Mouse (Mus musculus) kidney, embryonic 15.5 days (tissue): ENCODE measurements around the gene Atp6v0e2. TPM values are rescaled to one million over a fixed set of nuclear protein-coding genes. Genes with fewer than 3 reads are reported as not detected.
"Not testable (repeated sequence)": the region's sequence is repeated elsewhere in the genome, so short reads cannot be mapped to it uniquely, and the experiment has no call there.

ENCODE experiments used
- ATAC-seq: fragments of 200-750 bp; cut with Nextera tagmentation; replicated peaks from 2 replicates; pipeline ENCODE4 v1.8.0; 2017; ENCODE audit warnings: moderate TSS enrichment; ENCODE audit not compliant: low FRiP score
- H3K27ac ChIP-seq: fragments of 300-500 bp; sonication (generic); 2 replicates; pipeline ENCODE4 v1.5.1; 2015; ENCODE audit warnings: mild to moderate bottlenecking, inconsistent platforms
- H3K27me3 ChIP-seq: fragments of 300-500 bp; sonication (generic); 2 replicates; pipeline ENCODE4 v1.6.1; 2015; ENCODE audit warnings: inconsistent platforms
- H3K36me3 ChIP-seq: fragments of 300-500 bp; sonication (generic); 2 replicates; pipeline ENCODE4 v1.6.1; 2015; ENCODE audit warnings: inconsistent platforms
- H3K4me1 ChIP-seq: fragments of 300-500 bp; sonication (generic); 2 replicates; pipeline ENCODE4 v1.6.1; 2015; ENCODE audit warnings: inconsistent platforms
- H3K4me2 ChIP-seq: fragments of 300-500 bp; sonication (generic); 2 replicates; pipeline ENCODE4 v1.6.1; 2015; ENCODE audit warnings: moderate library complexity, mild to moderate bottlenecking, inconsistent platforms
- H3K4me3 ChIP-seq: fragments of 300-500 bp; sonication (generic); replicated peaks from 2 replicates; pipeline ENCODE4 v1.5.1; 2015; ENCODE audit warnings: mild to moderate bottlenecking, inconsistent platforms
- H3K9ac ChIP-seq: fragments of 300-500 bp; sonication (generic); 2 replicates; pipeline ENCODE4 v1.6.1; 2015; ENCODE audit warnings: mild to moderate bottlenecking, inconsistent platforms
- H3K9me3 ChIP-seq: fragments of 300-500 bp; sonication (generic); replicated peaks from 2 replicates; pipeline ENCODE4 v1.6.1; 2016; ENCODE audit warnings: inconsistent platforms
- WGBS: fragments of 180-500 bp; shearing (Covaris S2); methylation state at CpG from one replicate; pipeline ENCODE4 v1.1.7; 2015; ENCODE audit warnings: mixed read lengths; 5-methylcytosine and 5-hydroxymethylcytosine counted together
- polyA plus RNA-seq: library from polyadenylated mRNA; unstranded; fragments of >200 nt; fragmentation: Nextera tagmentation; extraction: Ambion mirVana; gene quantifications from 2 replicates; pipeline ENCODE4 v1.2.1, GENCODE M21; 2015

The Atp6v0e2 gene
- polyA plus RNA-seq, 1 experiment from 2014 or later = 29.6 TPM

DNA sequence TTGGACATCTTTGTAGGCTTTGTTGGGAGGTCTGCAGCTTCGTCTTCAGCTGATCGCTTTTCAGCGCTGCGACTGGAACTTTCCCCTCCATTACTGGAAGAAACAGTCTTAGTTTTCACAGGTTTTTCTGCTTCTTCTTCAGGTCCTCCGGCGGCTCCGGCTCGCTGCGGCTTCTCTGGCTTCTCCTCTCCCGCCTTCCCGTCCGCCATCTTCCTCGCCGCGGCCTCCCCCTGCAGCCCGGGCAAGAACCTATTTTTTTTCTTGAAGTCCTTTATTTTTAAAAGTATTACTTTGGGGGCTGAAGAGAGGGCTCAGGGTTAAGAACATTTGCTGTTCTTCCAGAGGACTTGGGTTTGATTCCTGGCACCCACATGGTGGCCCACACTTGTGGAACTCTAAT is 12.5 kb upstream of the Atp6v0e2 start:
- not testable (repeated sequence) for H3K27me3 ChIP-seq, H3K4me2 ChIP-seq, H3K4me3 ChIP-seq, H3K4me1 ChIP-seq, H3K9me3 ChIP-seq, H3K9ac ChIP-seq, H3K27ac ChIP-seq, ATAC-seq
- H3K36me3 ChIP-seq = peaks cover 36% of the 10 kb centered on the region
- 97% methylated on average over 16 of the region's 16 CpGs for WGBS

DNA sequence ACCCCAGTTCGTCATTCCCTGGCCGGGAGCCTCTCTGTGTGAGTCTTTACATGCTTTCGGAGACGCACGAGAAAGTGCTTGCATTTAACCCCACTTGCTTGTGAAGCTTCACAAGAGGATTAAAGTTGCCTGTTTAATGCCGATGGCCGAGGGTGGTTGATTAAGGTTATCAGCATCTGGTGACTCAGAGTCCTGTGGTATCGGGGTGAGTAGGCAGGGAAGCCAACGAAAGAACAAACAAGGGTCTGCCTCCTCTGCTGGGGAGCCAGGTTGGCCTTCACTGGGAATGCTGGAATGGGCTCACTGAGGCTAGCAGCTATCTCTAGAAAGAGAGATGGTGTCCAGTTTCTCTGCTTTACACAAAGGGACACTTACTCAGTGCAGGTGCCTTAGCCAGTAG is 9.5 kb upstream of the Atp6v0e2 start:
- H3K27ac ChIP-seq = no peak overlapping the region
- H3K9me3 ChIP-seq = no peaks in the 10 kb centered on the region
- ATAC-seq = no peak
- H3K4me1 ChIP-seq = peaks cover 10% of the 10 kb centered on the region
- 88% methylated on average over 9 of the region's 9 CpGs for WGBS
- no peak overlapping the region for H3K4me2 ChIP-seq
- H3K27me3 ChIP-seq = no peaks in the 10 kb centered on the region
- peaks cover 41% of the 10 kb centered on the region for H3K36me3 ChIP-seq
- no peak overlapping the region for H3K4me3 ChIP-seq
- no peak overlapping the region for H3K9ac ChIP-seq

DNA sequence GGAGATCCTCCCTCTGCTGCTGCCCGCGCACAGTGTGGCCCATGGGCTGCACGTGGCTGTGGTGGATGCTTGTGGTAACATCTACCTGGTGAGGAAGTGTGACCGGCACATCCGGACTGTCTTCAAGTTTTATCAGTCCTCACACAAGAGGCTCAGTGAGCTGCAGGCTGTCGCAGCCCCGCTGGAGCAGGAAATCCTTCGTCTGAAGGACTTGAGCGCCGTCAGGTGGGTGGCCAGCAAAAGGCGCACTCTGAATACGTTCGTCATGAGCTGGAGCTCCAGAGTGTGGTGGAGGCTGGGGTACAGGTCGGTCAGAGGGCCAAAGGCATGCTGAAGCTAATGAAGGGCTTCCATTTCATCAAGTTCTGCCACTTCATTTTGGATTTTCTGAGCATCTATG is 8.2 kb upstream of the Atp6v0e2 start:
- no peak overlapping the region for H3K4me3 ChIP-seq
- H3K27ac ChIP-seq = no peak overlapping the region
- H3K9ac ChIP-seq = no peak overlapping the region
- no peak for ATAC-seq
- no peak overlapping the region for H3K4me2 ChIP-seq
- H3K4me1 ChIP-seq = peaks cover 10% of the 10 kb centered on the region
- H3K9me3 ChIP-seq = no peaks in the 10 kb centered on the region
- 83% methylated on average over 14 of the region's 14 CpGs for WGBS
- H3K27me3 ChIP-seq = no peaks in the 10 kb centered on the region
- H3K36me3 ChIP-seq = peaks cover 44% of the 10 kb centered on the region

DNA sequence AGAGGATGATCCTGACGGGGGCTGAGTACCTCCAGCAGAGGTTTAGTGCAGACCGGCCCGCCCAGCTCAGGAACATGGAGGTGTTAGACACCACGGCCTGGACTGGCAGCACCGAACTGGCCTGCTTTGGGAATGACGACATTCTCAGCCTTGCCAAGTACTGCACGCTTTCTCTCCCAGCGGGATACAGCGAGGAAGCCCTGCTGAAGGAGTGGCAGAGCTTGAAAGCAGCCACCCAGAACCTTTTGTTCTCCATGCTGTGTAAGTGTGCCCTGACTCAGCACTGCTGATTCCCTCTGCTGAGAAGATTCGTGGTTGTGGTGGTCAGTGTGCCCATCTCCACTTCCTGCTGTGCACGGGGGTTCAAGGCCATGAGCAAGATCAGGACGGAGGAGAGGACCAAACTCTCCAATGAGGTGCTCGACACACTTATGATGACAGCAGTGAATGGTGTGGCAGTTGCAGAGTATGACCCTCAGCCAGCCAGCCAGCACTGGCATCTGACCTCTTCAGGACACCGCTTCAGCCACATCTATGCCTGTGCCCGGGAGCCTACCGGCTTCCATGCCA is 7.5 kb upstream of the Atp6v0e2 start:
- WGBS = 86% methylated on average over 16 of the region's 16 CpGs
- ATAC-seq = no peak
- no peak overlapping the region for H3K4me3 ChIP-seq

DNA sequence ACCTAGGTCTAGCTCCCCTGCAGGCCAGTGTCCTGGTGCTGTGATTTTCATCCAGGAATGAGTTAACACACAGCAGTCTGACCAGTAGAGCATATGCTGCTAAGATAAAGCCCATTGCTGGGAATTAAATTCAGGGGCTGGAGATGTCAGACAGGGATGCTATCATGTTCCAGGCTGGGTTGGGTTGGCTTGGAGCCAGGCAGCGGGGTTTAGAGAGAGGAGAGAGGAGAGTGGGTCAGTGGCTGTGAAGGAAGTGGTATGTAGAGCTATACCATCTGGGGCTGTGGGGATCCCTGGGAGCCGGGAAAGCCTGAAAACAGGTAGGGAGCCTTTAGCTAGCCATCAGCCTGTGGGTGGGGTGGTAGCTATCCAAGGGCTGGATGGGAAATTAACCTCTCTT is 6.6 kb upstream of the Atp6v0e2 start:
- no peaks in the 10 kb centered on the region for H3K9me3 ChIP-seq
- ATAC-seq = no peak
- WGBS = 46% methylated on average over 2 of the region's 2 CpGs

More for the DNA sequence above, 7.5 kb upstream of the Atp6v0e2 start:
- no peak overlapping the region for H3K27ac ChIP-seq
- H3K27me3 ChIP-seq = no peaks in the 10 kb centered on the region
- H3K9me3 ChIP-seq = no peaks in the 10 kb centered on the region
- H3K4me1 ChIP-seq = peaks cover 10% of the 10 kb centered on the region
- no peak overlapping the region for H3K4me2 ChIP-seq
- H3K36me3 ChIP-seq = peaks cover 44% of the 10 kb centered on the region
- no peak overlapping the region for H3K9ac ChIP-seq

DNA sequence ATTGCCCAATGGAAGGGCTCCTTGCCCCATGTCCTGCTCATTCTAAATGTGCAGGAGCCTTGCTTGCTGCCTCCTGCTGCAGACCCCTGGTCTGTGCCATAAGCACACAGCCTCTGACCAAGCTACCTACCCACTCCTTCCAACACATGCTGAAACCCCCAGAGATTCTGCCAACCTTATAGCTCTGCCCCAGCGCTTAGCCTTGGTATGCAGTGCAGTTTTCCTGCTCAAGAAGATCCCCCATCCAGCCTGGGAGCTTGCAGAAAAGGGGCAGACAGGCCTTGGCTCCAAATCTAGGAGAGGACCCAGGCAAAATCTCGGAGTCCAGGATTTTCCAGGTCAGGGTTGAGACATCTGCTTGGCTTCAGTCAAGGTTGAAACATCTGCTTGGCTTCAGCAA is 3.9 kb upstream of the Atp6v0e2 start:
- H3K4me1 ChIP-seq = peaks cover 27% of the 10 kb centered on the region
- WGBS = 83% methylated on average over 2 of the region's 2 CpGs
- H3K9ac ChIP-seq = no peak overlapping the region
- H3K4me3 ChIP-seq = no peak overlapping the region
- no peaks in the 10 kb centered on the region for H3K27me3 ChIP-seq
- H3K4me2 ChIP-seq = no peak overlapping the region
- no peaks in the 10 kb centered on the region for H3K9me3 ChIP-seq
- H3K27ac ChIP-seq = no peak overlapping the region
- peaks cover 22% of the 10 kb centered on the region for H3K36me3 ChIP-seq
- no peak for ATAC-seq

More for the DNA sequence above, 6.6 kb upstream of the Atp6v0e2 start:
- Histone ChIP-seq H3K4me1 (peaks cover 10% of the 10 kb centered on the region), H3K9ac (no peak overlapping the region), H3K4me3 (no peak overlapping the region), H3K36me3 (peaks cover 40% of the 10 kb centered on the region), H3K27me3 (no peaks in the 10 kb centered on the region), H3K4me2 (no peak overlapping the region), H3K27ac (no peak overlapping the region)

DNA sequence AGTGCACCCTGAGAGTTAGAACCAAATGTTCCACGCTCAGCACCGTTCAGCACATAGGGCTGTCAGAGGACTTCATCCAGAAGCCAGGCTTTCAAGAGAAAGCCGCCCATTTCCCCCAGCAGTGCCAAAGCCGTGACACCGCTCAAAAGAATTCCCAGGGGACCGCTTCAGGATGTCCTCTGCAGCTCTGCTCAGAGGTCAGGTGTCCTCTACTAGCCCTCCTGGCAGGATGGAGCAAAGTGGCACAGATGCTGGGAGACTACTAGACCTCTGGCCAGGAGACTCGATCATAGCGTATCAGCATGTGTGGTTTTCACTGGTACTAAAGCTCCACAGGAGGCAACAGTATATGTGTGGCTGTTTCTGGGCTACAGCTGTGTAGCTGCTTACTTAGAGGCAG is 2.5 kb upstream of the Atp6v0e2 start:
- Histone ChIP-seq H3K4me1 (peaks cover 28% of the 10 kb centered on the region), H3K4me2 (no peak overlapping the region), H3K4me3 (no peak overlapping the region), H3K9ac (no peak overlapping the region), H3K27me3 (no peaks in the 10 kb centered on the region), H3K36me3 (peaks cover 14% of the 10 kb centered on the region), H3K9me3 (no peaks in the 10 kb centered on the region), H3K27ac (no peak overlapping the region)
- no peak for ATAC-seq
- 81% methylated on average over 8 of the region's 8 CpGs for whole genome bisulfite sequencing

DNA sequence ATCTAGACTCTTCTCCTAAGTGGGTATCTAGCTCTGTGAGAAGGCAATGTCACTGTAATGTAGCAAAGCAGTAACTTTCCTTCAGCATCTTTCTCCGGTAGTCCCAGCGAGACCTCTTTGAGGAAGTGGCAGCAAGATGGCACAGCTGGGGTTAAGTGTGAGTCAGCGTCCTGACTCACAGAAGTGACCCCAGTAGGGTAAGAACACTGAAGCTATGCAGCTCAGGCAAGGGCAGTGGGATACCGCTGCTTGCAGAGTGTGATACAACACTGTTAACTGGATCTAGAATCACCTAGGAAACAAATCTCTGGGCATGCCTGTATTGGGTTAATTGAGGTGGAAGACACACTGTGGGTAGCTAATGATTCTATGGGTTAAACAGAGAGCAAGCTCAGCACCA is 1.3 kb upstream of the Atp6v0e2 start:
- Histone ChIP-seq H3K36me3 (peaks cover 14% of the 10 kb centered on the region), H3K4me1 (peaks cover 20% of the 10 kb centered on the region), H3K4me2 (no peak overlapping the region), H3K27me3 (no peaks in the 10 kb centered on the region), H3K27ac (no peak overlapping the region), H3K9me3 (no peaks in the 10 kb centered on the region), H3K9ac (no peak overlapping the region), H3K4me3 (no peak overlapping the region)
- 75% methylated on average over 4 of the region's 4 CpGs for WGBS
- ATAC-seq = no peak

DNA sequence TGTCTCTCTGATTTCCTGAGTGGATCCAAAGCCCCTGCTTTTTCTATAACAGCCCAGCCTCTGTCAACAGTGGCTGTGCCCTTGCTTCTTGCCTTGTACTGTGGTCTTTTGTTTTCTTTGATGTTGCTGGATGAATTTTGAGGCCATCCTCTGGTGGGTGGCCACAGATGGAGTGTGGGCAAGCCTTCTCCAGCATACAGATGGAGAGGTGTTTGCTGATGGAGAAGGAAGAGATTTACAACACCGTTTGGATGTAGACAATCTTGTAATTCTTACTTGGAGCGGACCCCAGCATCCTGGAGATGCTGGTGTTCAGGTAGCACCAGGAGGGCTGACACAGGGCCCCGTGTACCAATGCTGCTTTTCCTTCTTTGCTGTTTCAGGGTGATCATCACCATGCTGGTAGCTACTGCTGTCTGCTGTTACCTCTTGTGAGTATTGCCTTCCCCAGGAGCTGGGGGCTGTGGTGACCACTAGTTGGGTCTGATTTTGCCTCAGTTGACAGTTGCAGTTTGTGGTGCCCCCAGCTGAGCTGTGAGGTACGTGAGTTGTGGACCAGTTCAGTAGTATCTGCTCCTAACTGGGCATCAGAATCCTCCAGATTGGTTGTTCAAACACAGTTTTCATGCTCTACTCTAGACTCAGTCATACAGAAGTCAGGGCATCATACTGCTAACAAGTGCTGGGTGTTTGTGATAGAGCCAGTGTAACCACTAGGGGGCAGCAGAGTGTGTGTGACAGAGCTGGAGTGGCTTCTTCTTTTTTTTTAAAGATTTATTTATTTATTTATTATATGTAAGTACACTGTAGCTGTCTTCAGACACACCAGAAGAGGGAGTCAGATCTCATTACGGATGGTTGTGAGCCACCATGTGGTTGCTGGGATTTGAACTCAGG is 1.7 kb downstream of the Atp6v0e2 start:
- no peak for ATAC-seq
- H3K36me3 ChIP-seq = no peaks in the 10 kb centered on the region
- no peak overlapping the region for H3K27ac ChIP-seq
- no peaks in the 10 kb centered on the region for H3K9me3 ChIP-seq
- no peaks in the 10 kb centered on the region for H3K27me3 ChIP-seq
- no peak overlapping the region for H3K4me3 ChIP-seq
- H3K9ac ChIP-seq = no peak overlapping the region
- WGBS = 76% methylated on average over 5 of the region's 5 CpGs
- H3K4me1 ChIP-seq = peaks cover 35% of the 10 kb centered on the region
- H3K4me2 ChIP-seq = no peak overlapping the region

DNA sequence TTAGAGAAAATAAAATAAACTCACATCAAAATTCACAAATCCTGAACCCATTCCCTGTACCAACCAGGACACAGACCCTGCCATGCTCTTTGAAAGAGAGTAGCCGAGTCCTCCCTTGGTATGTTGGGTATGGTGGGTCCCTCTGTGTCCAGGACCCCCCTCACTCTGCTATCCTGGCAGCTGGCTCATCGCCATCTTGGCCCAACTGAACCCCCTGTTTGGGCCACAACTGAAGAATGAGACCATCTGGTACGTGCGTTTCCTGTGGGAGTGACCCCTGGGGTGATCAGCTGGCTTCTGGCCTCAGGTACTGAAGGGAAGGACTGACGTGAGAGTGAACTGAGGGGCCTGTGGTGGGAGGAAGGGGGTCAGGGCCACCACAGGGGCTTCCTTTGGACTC is 2.4 kb downstream of the Atp6v0e2 start:
- Histone ChIP-seq H3K9ac (no peak overlapping the region), H3K9me3 (no peaks in the 10 kb centered on the region), H3K36me3 (no peaks in the 10 kb centered on the region), H3K27me3 (no peaks in the 10 kb centered on the region), H3K27ac (no peak overlapping the region), H3K4me1 (peaks cover 35% of the 10 kb centered on the region), H3K4me3 (no peak overlapping the region), H3K4me2 (no peak overlapping the region)
- ATAC-seq = no peak
- WGBS = 58% methylated on average over 5 of the region's 5 CpGs

DNA sequence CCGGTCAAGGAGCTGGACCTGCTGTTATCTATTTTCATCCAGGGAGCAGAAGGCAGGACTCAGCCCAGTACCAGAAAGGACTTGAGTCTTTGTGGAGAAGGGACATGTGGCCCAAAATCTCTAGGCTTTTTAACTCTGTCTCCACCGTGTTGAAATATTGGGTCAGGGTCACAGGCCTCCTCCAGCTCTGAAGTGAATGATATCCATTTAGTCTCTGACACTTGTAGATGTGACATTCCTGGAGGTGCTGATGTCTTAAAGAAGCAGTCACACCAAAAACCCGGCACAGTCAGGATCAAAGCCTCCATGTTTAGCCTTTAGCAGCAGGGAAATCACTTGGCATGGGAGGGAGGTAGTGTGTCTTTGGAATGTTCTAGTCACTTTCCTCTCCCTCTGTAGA is 3.3 kb downstream of the Atp6v0e2 start:
- ATAC-seq = no peak
- Histone ChIP-seq H3K9ac (no peak overlapping the region), H3K27ac (no peak overlapping the region), H3K27me3 (no peaks in the 10 kb centered on the region), H3K4me2 (no peak overlapping the region), H3K4me1 (peaks cover 35% of the 10 kb centered on the region), H3K9me3 (no peaks in the 10 kb centered on the region), H3K36me3 (no peaks in the 10 kb centered on the region), H3K4me3 (no peak overlapping the region)
- WGBS = 36% methylated on average over 3 of the region's 3 CpGs

DNA sequence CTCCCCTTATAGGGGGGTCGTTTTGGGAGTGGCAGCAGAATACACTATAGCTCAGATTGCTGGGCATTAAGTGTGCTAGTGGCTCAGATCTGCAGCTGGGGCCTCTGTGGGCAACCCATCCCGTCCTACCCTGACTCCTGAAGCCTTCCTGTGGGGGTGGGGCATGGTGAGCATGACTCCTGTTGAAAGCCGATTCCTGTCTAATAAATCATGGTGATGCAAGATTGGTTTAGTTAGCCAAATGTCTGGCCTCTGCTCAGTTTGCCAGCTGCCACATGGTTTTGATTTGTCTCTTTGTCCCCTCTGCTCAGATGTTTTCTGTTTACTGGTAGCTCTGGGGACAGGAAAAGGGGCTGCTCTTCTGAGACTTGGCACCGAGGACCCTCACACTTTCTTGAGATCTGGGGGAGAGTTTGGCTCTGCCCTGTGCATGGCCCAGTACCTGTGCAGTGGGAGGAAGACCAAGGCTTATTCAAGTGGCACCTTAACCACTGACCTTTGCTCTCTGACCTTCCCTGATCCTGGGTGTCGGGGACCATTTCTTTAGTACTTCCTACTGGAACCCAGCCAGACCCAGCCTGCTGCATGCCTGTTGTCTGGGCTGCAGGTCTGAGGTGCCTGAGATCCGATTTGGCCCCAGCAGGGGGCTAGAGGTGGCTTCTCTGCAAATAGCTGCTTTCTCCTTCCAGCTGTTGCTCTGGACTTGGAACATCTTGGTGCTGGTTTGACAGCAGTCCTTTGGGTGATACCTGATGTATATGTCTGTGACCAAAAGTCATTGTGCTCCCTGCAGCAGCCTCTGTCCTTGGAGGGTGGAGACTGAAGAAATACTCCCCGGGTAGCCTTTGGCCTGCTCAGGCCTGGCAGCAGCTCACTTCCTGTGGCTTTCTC is 4.4 kb downstream of the Atp6v0e2 start:
- 13% methylated on average over 7 of the region's 7 CpGs for WGBS

More for the DNA sequence above, 4.4 kb downstream of the Atp6v0e2 start:
- no peak for ATAC-seq
- Histone ChIP-seq H3K4me2 (no peak overlapping the region), H3K27me3 (no peaks in the 10 kb centered on the region), H3K27ac (no peak overlapping the region), H3K4me3 (no peak overlapping the region), H3K9me3 (no peaks in the 10 kb centered on the region), H3K36me3 (no peaks in the 10 kb centered on the region), H3K9ac (no peak overlapping the region), H3K4me1 (peaks cover 33% of the 10 kb centered on the region)
